Mouse (Mus musculus): ENCODE measurements at regions not wholly inside any gene's neighbourhood (a gene's known extent, or its start where the extent isn't known, plus 50 kb on each side); places are given as distances from the start of the nearest gene placed in this dataset.

DNA sequence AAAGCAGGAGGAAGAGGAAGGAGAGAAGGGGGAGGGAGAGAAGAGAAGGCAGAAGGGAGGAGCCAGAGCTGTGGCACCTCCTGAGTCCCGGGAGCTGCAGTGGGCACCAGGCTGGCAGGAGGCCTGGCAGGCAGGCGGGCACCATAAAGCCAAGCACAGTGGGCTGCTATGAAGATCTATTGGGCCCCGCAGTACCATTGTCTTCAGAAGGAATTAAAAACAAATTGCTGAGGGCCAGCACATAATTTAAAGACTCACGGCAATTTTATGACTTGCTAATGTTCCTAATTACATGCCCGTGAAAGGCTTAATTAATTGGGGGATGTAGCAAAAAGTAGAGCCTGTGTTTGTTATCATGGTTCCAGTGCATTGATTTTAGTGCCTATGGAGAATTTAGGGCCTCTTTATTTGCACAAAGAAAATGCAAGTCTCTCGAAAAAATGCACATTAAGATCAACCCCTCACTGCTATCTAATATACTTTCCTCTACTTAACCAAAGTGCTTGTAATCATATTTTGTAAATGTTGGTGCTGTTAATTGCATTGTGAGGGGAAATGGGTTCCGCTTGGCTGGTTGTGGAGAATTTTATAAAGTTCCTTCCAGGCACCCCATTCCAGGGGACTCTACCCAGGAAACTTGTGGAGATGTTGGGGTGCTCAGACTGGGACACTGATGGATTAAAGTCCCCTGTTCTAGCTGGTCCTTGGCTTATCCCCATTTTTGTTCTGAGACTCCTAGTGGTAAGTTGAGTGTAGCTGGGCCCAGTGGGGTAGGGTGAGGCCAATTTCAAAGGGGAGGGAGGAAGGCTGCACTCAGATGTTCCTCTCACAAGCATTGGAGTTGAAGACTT, 85.7 kb upstream of the Lhx1 start:
- TF ChIP-seq GATA1 (IDR thresholded peaks at IDR 0.05; ENCODE audit: borderline replicate concordance, low read length), result no peak
- TF ChIP-seq FLI1 (IDR thresholded peaks at IDR 0.05; ENCODE audit: low read length), result no peak

Measured in megakaryocyte, embryonic 14.5 days (primary cell).